Mouse (Mus musculus): ENCODE results near the gene Trappc2l. TPM values are rescaled to one million over a fixed set of nuclear protein-coding genes. Genes with fewer than 3 reads are reported as not detected.

The Trappc2l gene
- polyA plus RNA-seq, 1 experiment from 2014 or later, result 110 TPM

DNA sequence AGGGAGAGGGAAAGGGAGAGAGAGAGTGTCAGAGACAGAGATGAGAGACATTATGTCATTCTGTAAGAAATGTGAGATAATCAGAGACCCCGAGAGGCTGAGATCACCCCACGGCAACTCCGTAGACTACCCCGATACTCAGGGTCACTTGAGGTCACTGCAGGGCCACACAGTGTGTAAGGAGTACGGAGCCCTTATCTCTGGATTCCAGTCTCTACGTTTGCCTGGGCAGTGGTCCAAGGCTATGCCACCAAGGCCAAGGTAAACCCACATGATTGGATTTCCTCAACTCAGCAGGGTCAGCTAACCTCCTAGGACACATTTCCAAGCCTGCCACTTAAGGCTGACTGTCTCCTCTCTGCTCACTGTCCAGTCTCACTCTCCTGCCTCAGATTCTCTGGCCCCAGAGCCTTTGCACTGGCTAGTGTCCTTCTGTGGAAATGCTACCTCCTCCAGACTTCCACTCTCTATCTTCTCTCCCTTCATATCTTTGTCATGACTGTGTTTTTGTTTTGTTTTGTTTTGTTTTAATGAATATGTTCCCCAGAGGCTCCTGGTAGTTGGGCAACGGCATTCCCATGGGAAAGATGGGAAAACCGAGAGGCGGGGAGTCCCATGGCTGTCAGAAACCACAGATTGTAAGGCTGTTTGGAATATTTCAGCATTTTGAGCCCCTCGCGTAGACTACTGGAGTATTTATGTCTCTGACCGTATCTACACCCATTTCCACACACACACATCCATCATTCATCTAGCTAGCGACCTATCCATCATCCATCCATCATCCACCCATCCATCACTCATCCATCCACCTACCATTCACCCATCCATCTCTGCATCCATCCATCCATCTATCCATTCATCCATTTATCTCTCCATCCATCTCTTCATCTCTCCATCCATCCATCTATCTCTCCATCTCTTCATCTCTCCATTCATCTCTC is 44.9 kb downstream of the Trappc2l start:
- Histone ChIP-seq H3K27ac (ENCODE audit: low read depth, low read length) (no peak overlapping the region), H3K4me3 (ENCODE audit: low read length) (no peak overlapping the region), H3K36me3 (ENCODE audit: control insufficient read depth, insufficient read depth, low read length) (no peaks in the 10 kb centered on the region), H3K9me3 (ENCODE audit: control insufficient read depth, low read length) (no peaks in the 10 kb centered on the region), H3K4me2 (ENCODE audit: low read length) (no peak overlapping the region), H3K9ac (ENCODE audit: low read depth, low read length) (no peak overlapping the region), H3K4me1 (ENCODE audit: control insufficient read depth, insufficient read depth, low read depth, low read length) (peaks cover 17% of the 10 kb centered on the region), H3K27me3 (replicated peaks; ENCODE audit: control insufficient read depth, insufficient read depth, low read length) (no peaks in the 10 kb centered on the region)
- 82% methylated on average over 13 of the region's 13 CpGs for WGBS
- ATAC-seq, result no peak

DNA sequence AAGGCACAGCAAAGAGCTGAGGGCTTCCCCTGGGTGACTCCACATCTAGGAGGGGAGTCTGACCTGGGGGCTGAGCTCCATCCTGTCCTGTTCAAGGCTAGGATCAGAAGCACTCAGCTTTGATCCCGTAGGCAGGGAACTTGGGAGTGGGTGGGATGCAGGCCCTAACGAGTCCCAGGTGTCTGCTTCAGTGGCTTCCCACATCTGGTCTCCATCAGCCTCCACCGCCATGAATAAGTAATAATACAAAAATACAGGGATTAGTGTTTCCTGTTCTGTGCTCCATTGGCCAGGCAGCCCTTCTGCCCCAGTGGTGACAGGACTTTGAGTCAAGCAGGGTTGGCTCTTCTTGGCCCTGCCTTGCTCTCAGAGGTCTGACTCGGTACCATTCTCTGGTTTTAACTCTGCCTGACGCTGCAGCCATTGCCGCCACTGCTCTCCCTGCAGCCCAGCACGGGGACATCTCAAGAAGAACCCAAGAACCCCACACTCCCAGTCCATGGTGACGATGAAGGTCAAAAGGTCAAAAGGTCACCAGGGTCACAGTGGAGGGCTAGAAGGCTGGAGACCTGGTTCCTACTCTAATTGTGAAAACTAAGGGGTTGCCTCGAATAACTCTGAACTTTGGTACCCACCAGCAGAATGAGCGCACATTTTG is 46.8 kb downstream of the Trappc2l start:
- Histone ChIP-seq H3K36me3 (ENCODE audit: control insufficient read depth, insufficient read depth, low read length) (no peaks in the 10 kb centered on the region), H3K9ac (ENCODE audit: low read depth, low read length) (no peak overlapping the region), H3K27ac (ENCODE audit: low read depth, low read length) (no peak overlapping the region), H3K9me3 (ENCODE audit: control insufficient read depth, low read length) (no peaks in the 10 kb centered on the region), H3K4me3 (ENCODE audit: low read length) (no peak overlapping the region), H3K27me3 (replicated peaks; ENCODE audit: control insufficient read depth, insufficient read depth, low read length) (no peaks in the 10 kb centered on the region), H3K4me2 (ENCODE audit: low read length) (no peak overlapping the region), H3K4me1 (ENCODE audit: control insufficient read depth, insufficient read depth, low read depth, low read length) (peaks cover 15% of the 10 kb centered on the region)
- no peak for ATAC-seq
- 66% methylated on average over 10 of the region's 10 CpGs for WGBS

DNA sequence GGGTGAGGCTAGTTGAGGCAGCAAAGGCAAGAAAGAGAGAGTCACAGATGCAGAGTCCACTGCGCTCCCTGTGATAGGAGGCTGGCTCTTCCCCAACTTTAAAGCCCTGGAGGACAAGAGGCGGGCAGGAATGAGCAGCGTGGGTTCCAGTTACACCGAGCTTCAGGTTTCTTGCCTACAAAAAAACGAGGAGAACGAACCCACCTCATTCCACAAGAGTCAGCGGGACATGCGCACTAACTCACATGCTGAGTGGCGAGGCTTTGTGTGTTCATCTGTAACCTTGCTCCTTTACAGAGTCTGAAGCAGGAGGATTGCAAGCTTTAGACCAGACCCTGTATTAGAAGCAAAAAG is 47.3 kb downstream of the Trappc2l start:
- H3K27me3 ChIP-seq (replicated peaks; ENCODE audit: control insufficient read depth, insufficient read depth, low read length), result no peaks in the 10 kb centered on the region
- H3K27ac ChIP-seq (ENCODE audit: low read depth, low read length), result no peak overlapping the region
- H3K4me1 ChIP-seq (ENCODE audit: control insufficient read depth, insufficient read depth, low read depth, low read length), result peaks cover 20% of the 10 kb centered on the region
- H3K36me3 ChIP-seq (ENCODE audit: control insufficient read depth, insufficient read depth, low read length), result no peaks in the 10 kb centered on the region
- H3K4me2 ChIP-seq (ENCODE audit: low read length), result no peak overlapping the region
- 72% methylated on average over 9 of the region's 9 CpGs for WGBS
- no peaks in the 10 kb centered on the region for H3K9me3 ChIP-seq (ENCODE audit: control insufficient read depth, low read length)
- H3K9ac ChIP-seq (ENCODE audit: low read depth, low read length), result no peak overlapping the region
- ATAC-seq, result no peak
- no peak overlapping the region for H3K4me3 ChIP-seq (ENCODE audit: low read length)

DNA sequence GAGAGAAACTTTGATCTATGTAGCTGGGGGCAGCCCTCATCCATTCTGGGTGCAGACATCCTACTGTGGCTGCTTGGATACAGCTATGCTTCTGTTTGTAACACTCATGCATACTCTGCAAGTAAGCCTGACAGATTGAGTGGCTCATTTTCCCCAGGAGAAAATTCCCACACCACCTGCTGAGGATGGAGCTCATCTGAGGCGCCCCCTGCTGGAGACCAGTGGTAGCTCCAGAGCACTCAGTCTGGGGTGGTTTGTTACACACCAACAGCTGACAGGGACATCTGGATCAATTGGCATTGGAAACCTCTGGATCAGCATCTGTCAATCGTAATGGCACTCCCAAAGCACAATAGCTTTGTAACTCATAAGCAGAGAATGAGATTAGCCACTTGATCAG is 48.6 kb downstream of the Trappc2l start:
- 73% methylated on average over 2 of the region's 2 CpGs for WGBS
- H3K9me3 ChIP-seq (ENCODE audit: control insufficient read depth, low read length), result no peaks in the 10 kb centered on the region
- H3K4me2 ChIP-seq (ENCODE audit: low read length), result no peak overlapping the region
- no peaks in the 10 kb centered on the region for H3K27me3 ChIP-seq (replicated peaks; ENCODE audit: control insufficient read depth, insufficient read depth, low read length)
- no peaks in the 10 kb centered on the region for H3K36me3 ChIP-seq (ENCODE audit: control insufficient read depth, insufficient read depth, low read length)
- ATAC-seq, result no peak
- H3K27ac ChIP-seq (ENCODE audit: low read depth, low read length), result no peak overlapping the region
- H3K4me3 ChIP-seq (ENCODE audit: low read length), result no peak overlapping the region
- no peak overlapping the region for H3K9ac ChIP-seq (ENCODE audit: low read depth, low read length)
- H3K4me1 ChIP-seq (ENCODE audit: control insufficient read depth, insufficient read depth, low read depth, low read length), result peaks cover 17% of the 10 kb centered on the region

DNA sequence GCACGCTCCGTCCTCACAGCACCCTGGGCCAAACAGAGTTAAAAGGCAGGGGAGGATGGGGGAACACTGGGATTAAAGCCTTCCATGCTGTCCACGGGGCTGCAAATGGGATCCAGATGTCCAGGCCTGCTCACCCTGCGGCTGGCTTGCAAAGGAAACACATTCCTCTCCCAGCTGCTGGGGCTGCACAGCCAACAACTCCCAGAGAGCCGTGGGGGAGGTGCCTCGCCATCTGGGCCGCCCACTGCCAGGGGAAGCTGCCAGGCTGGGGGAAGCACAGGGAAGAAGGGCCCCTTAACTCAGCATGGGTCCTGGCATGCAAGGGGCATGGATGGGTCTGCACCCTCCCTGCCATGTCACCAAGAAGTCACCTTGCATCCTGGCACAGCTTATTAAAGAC is 49.7 kb downstream of the Trappc2l start:
- no peak overlapping the region for H3K4me3 ChIP-seq (ENCODE audit: low read length)
- no peaks in the 10 kb centered on the region for H3K27me3 ChIP-seq (replicated peaks; ENCODE audit: control insufficient read depth, insufficient read depth, low read length)
- peaks cover 28% of the 10 kb centered on the region for H3K4me1 ChIP-seq (ENCODE audit: control insufficient read depth, insufficient read depth, low read depth, low read length)
- no peaks in the 10 kb centered on the region for H3K36me3 ChIP-seq (ENCODE audit: control insufficient read depth, insufficient read depth, low read length)
- no peak overlapping the region for H3K9ac ChIP-seq (ENCODE audit: low read depth, low read length)
- no peaks in the 10 kb centered on the region for H3K9me3 ChIP-seq (ENCODE audit: control insufficient read depth, low read length)
- WGBS, result 29% methylated on average over 7 of the region's 7 CpGs
- ATAC-seq, result 0 out of 2 replicates have a peak, but pooled peaks have one; percentile 7
- peak overlapping the region; percentile 27; the same call in 1 of the 2 replicates for H3K27ac ChIP-seq (ENCODE audit: low read depth, low read length)
- no peak overlapping the region for H3K4me2 ChIP-seq (ENCODE audit: low read length)

DNA sequence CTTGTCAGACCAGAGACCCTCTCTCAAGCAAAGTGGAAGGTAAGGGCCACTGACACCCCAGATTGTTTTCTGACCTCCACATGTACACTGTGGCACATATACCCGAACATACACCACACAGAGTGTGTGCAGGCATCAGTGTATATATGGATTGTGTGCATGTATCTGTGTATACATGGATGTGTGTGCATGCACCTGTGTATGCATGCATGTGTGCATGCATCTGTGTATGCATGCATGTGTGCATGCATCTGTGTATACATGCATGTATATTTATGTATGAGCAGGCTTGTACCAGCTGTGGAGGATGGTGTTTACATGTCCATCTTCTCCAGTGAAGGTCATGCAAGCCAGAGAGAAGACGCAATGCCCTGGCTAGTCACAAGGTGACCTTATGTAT is 50.5 kb downstream of the Trappc2l start:
- Histone ChIP-seq H3K4me3 (ENCODE audit: low read length) (no peak overlapping the region), H3K9me3 (ENCODE audit: control insufficient read depth, low read length) (no peaks in the 10 kb centered on the region), H3K36me3 (ENCODE audit: control insufficient read depth, insufficient read depth, low read length) (no peaks in the 10 kb centered on the region), H3K4me2 (ENCODE audit: low read length) (no peak overlapping the region), H3K27me3 (replicated peaks; ENCODE audit: control insufficient read depth, insufficient read depth, low read length) (no peaks in the 10 kb centered on the region), H3K4me1 (ENCODE audit: control insufficient read depth, insufficient read depth, low read depth, low read length) (peaks cover 36% of the 10 kb centered on the region), H3K9ac (ENCODE audit: low read depth, low read length) (no peak overlapping the region), H3K27ac (ENCODE audit: low read depth, low read length) (no peak overlapping the region; the same call in 1 of the 2 replicates)
- no peak for ATAC-seq
- WGBS, result 79% methylated on average over 2 of the region's 2 CpGs

DNA sequence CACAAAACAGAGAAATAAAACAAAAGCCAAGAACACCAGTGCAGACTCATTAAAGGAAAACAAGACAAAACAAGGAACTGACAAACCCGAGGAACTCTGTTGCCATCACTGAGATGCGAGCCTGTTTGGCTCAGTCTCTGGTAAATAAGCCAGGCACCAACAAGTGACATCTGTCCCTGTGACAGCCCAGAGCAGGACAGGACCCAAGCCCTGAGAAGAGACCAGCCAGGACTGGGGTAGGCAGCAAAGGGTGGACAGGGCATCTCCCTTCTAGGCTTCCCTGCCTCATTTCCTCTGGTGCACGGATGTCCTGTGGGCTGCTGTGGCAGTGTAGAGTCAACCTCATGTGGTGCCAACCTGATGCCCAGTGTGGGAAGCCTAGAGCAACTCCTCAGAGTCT is 51.7 kb downstream of the Trappc2l start:
- Histone ChIP-seq H3K36me3 (ENCODE audit: control insufficient read depth, insufficient read depth, low read length) (no peaks in the 10 kb centered on the region), H3K27ac (ENCODE audit: low read depth, low read length) (no peak overlapping the region), H3K27me3 (replicated peaks; ENCODE audit: control insufficient read depth, insufficient read depth, low read length) (no peaks in the 10 kb centered on the region), H3K4me2 (ENCODE audit: low read length) (no peak overlapping the region), H3K9me3 (ENCODE audit: control insufficient read depth, low read length) (no peaks in the 10 kb centered on the region), H3K9ac (ENCODE audit: low read depth, low read length) (no peak overlapping the region), H3K4me1 (ENCODE audit: control insufficient read depth, insufficient read depth, low read depth, low read length) (peaks cover 41% of the 10 kb centered on the region), H3K4me3 (ENCODE audit: low read length) (no peak overlapping the region)
- no peak for ATAC-seq
- WGBS, result 71% methylated on average over 3 of the region's 3 CpGs

DNA sequence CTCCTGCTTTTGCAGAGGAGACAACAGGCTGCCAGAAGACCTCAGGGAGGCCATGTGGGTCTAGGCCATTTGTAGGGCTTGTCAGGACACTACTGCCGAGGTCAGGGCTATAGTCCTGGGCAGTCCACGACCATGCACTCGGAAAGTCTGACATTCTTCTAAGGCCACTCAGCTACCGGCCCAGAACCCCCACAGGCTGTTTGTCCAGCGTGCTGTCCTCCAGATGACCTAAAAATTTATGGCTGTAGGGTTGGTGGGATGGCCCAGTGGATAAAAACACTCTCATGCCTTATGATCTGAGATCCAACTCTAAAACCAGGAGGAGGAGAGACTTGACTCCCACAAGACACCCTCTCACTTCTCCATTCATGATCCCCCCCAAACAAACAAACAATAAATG is 52.2 kb downstream of the Trappc2l start:
- H3K4me2 ChIP-seq (ENCODE audit: low read length), result no peak overlapping the region
- ATAC-seq, result no peak
- no peak overlapping the region for H3K4me3 ChIP-seq (ENCODE audit: low read length)
- no peaks in the 10 kb centered on the region for H3K36me3 ChIP-seq (ENCODE audit: control insufficient read depth, insufficient read depth, low read length)
- WGBS, result 76% methylated on average over 5 of the region's 5 CpGs
- no peaks in the 10 kb centered on the region for H3K27me3 ChIP-seq (replicated peaks; ENCODE audit: control insufficient read depth, insufficient read depth, low read length)
- no peaks in the 10 kb centered on the region for H3K9me3 ChIP-seq (ENCODE audit: control insufficient read depth, low read length)
- H3K27ac ChIP-seq (ENCODE audit: low read depth, low read length), result no peak overlapping the region
- H3K9ac ChIP-seq (ENCODE audit: low read depth, low read length), result no peak overlapping the region
- peaks cover 41% of the 10 kb centered on the region for H3K4me1 ChIP-seq (ENCODE audit: control insufficient read depth, insufficient read depth, low read depth, low read length)

DNA sequence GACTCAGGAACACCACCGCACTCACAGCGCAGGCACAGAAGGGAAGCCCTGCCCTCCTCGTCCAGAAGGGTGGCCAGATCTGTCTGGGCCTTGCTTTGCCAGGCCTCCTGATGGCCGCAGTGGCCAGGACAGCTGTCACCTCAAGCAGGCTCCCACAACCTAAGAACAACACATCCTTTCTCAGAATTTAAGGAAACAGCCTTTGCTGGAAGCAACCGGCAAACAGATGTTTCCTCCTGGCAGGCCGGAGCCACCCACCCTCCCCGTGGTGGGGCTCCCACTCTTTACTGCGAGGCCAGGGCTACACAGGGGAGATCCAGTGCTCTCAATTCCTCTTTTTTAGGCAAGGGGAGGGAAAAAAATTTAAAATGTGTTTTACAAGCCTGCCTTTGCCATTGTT is 53.8 kb downstream of the Trappc2l start:
- no peaks in the 10 kb centered on the region for H3K9me3 ChIP-seq (ENCODE audit: control insufficient read depth, low read length)
- peak overlapping the region; percentile 47 for H3K9ac ChIP-seq (ENCODE audit: low read depth, low read length)
- H3K36me3 ChIP-seq (ENCODE audit: control insufficient read depth, insufficient read depth, low read length), result no peaks in the 10 kb centered on the region
- ATAC-seq, result peak; percentile 46; the same call in 1 of the 2 replicates
- peak overlapping the region; percentile 78; the same call in 1 of the 2 replicates for H3K27ac ChIP-seq (ENCODE audit: low read depth, low read length)
- H3K27me3 ChIP-seq (replicated peaks; ENCODE audit: control insufficient read depth, insufficient read depth, low read length), result no peaks in the 10 kb centered on the region
- H3K4me1 ChIP-seq (ENCODE audit: control insufficient read depth, insufficient read depth, low read depth, low read length), result peaks cover 48% of the 10 kb centered on the region
- 31% methylated on average over 8 of the region's 8 CpGs for WGBS
- H3K4me3 ChIP-seq (ENCODE audit: low read length), result no peak overlapping the region
- H3K4me2 ChIP-seq (ENCODE audit: low read length), result peak overlapping the region; percentile 36
